Mouse (Mus musculus): ENCODE measurements around the gene Hoxb5. TPM values are rescaled to one million over a fixed set of nuclear protein-coding genes. Genes with fewer than 3 reads are reported as not detected.

The Hoxb5 gene
- polyA plus RNA-seq, 1 experiment, result not detected

GRCm38 (mm10) chr11:96324125-96324524 lies 21.0 kb downstream of the Hoxb5 start:
- H3K36me3 ChIP-seq (ENCODE audit: control insufficient read depth, insufficient read depth), result no peaks in the 10 kb centered on the region
- TF ChIP-seq E2F4 (IDR thresholded peaks at IDR 0.05; ENCODE audit: insufficient read depth), result no peak
- H3K27me3 ChIP-seq (ENCODE audit: control insufficient read depth, insufficient read depth, insufficient read length), result peaks cover 91% of the 10 kb centered on the region
- H3ac ChIP-seq (ENCODE audit: control insufficient read depth, insufficient read length), result no peak overlapping the region
- H3K4me3 ChIP-seq, result no peak overlapping the region
- H3K79me2 ChIP-seq (ENCODE audit: control insufficient read depth, insufficient read depth), result no peaks in the 10 kb centered on the region
- H3K4me2 ChIP-seq (ENCODE audit: low read depth), result no peak overlapping the region

GRCm38 (mm10) chr11:96324965-96325364 lies 21.8 kb downstream of the Hoxb5 start:
- TF ChIP-seq USF1 (IDR thresholded peaks at IDR 0.05; ENCODE audit: low read depth), result no peak
- TF ChIP-seq POLR2A (IDR thresholded peaks at IDR 0.05; ENCODE audit: insufficient read length, low read depth), result no peak
- TF ChIP-seq TCF12 (IDR thresholded peaks at IDR 0.05; ENCODE audit: insufficient read depth, poor library complexity, severe bottlenecking), result no peak
- no peak for TF ChIP-seq TCF3 (IDR thresholded peaks at IDR 0.05; ENCODE audit: insufficient read length, low read depth)
- TF ChIP-seq E2F4 (IDR thresholded peaks at IDR 0.05; ENCODE audit: insufficient read depth), result no peak
- no peak for TF ChIP-seq REST (IDR thresholded peaks at IDR 0.05; ENCODE audit: insufficient read depth, insufficient read length)
- TF ChIP-seq MYOD1 (IDR thresholded peaks at IDR 0.05; ENCODE audit: control insufficient read depth in 1 of 3, insufficient read length in 2 of 3, low read depth in 2 of 3), result no peak
- no peak for TF ChIP-seq POLR2AphosphoS2 (IDR thresholded peaks at IDR 0.05; ENCODE audit: insufficient read length, low read depth)
- TF ChIP-seq MYOG (IDR thresholded peaks at IDR 0.05; ENCODE audit: control insufficient read depth in 1 of 3, insufficient read depth in 1 of 3, insufficient read length in 2 of 3, low read depth in 2 of 3), result no peak
- no peak for TF ChIP-seq MAX (IDR thresholded peaks at IDR 0.05; ENCODE audit: low read depth)
- Histone ChIP-seq H3K79me2 (ENCODE audit: control insufficient read depth, insufficient read depth) (no peaks in the 10 kb centered on the region), H3K27me3 (ENCODE audit: control insufficient read depth, insufficient read depth, insufficient read length) (peaks cover 90% of the 10 kb centered on the region), H3K4me3 (no peak overlapping the region), H3ac (ENCODE audit: control insufficient read depth, insufficient read length) (no peak overlapping the region), H3K4me2 (ENCODE audit: low read depth) (no peak overlapping the region), H3K36me3 (ENCODE audit: control insufficient read depth, insufficient read depth) (no peaks in the 10 kb centered on the region)

GRCm38 (mm10) chr11:96325747-96326212 lies 22.6 kb downstream of the Hoxb5 start:
- no peaks in the 10 kb centered on the region for H3K36me3 ChIP-seq (ENCODE audit: control insufficient read depth, insufficient read depth)
- H3K4me3 ChIP-seq, result no peak overlapping the region
- peaks cover 91% of the 10 kb centered on the region for H3K27me3 ChIP-seq (ENCODE audit: control insufficient read depth, insufficient read depth, insufficient read length)
- no peak overlapping the region for H3K4me2 ChIP-seq (ENCODE audit: low read depth)
- no peak overlapping the region for H3ac ChIP-seq (ENCODE audit: control insufficient read depth, insufficient read length)
- TF ChIP-seq MYOD1 (IDR thresholded peaks at IDR 0.05; ENCODE audit: control insufficient read depth in 1 of 3, insufficient read length in 2 of 3, low read depth in 2 of 3) (no peak), POLR2A (IDR thresholded peaks at IDR 0.05; ENCODE audit: insufficient read length, low read depth) (no peak), REST (IDR thresholded peaks at IDR 0.05; ENCODE audit: insufficient read depth, insufficient read length) (no peak), CEBPB (IDR thresholded peaks at IDR 0.05; ENCODE audit: insufficient read depth, poor library complexity, severe bottlenecking) (no peak), USF1 (IDR thresholded peaks at IDR 0.05; ENCODE audit: low read depth) (no peak), E2F4 (IDR thresholded peaks at IDR 0.05; ENCODE audit: insufficient read depth) (no peak)
- H3K79me2 ChIP-seq (ENCODE audit: control insufficient read depth, insufficient read depth), result no peaks in the 10 kb centered on the region

GRCm38 (mm10) chr11:96326705-96327104 lies 23.6 kb downstream of the Hoxb5 start:
- Histone ChIP-seq H3K4me3 (no peak overlapping the region), H3K27me3 (ENCODE audit: control insufficient read depth, insufficient read depth, insufficient read length) (peaks cover 91% of the 10 kb centered on the region), H3K4me2 (ENCODE audit: low read depth) (no peak overlapping the region), H3K36me3 (ENCODE audit: control insufficient read depth, insufficient read depth) (no peaks in the 10 kb centered on the region), H3ac (ENCODE audit: control insufficient read depth, insufficient read length) (no peak overlapping the region), H3K79me2 (ENCODE audit: control insufficient read depth, insufficient read depth) (no peaks in the 10 kb centered on the region)
- TF ChIP-seq E2F4 (IDR thresholded peaks at IDR 0.05; ENCODE audit: insufficient read depth), result no peak
- TF ChIP-seq TCF3 (IDR thresholded peaks at IDR 0.05; ENCODE audit: insufficient read length, low read depth), result no peak
- TF ChIP-seq POLR2AphosphoS2 (IDR thresholded peaks at IDR 0.05; ENCODE audit: insufficient read length, low read depth), result no peak
- no peak for TF ChIP-seq REST (IDR thresholded peaks at IDR 0.05; ENCODE audit: insufficient read depth, insufficient read length)
- no peak for TF ChIP-seq POLR2A (IDR thresholded peaks at IDR 0.05; ENCODE audit: insufficient read length, low read depth)
- no peak for TF ChIP-seq SRF (IDR thresholded peaks at IDR 0.05; ENCODE audit: control insufficient read depth, insufficient read length, low read depth)
- TF ChIP-seq USF1 (IDR thresholded peaks at IDR 0.05; ENCODE audit: low read depth), result no peak
- TF ChIP-seq CEBPB (IDR thresholded peaks at IDR 0.05; ENCODE audit: insufficient read depth, poor library complexity, severe bottlenecking), result no peak
- TF ChIP-seq MYOD1 (IDR thresholded peaks at IDR 0.05; ENCODE audit: control insufficient read depth in 1 of 3, insufficient read length in 2 of 3, low read depth in 2 of 3), result no peak
- TF ChIP-seq MAX (IDR thresholded peaks at IDR 0.05; ENCODE audit: low read depth), result no peak
- no peak for TF ChIP-seq TCF12 (IDR thresholded peaks at IDR 0.05; ENCODE audit: insufficient read depth, poor library complexity, severe bottlenecking)

- Histone ChIP-seq H3K27me3 (ENCODE audit: control insufficient read depth, insufficient read depth, insufficient read length) (peaks cover 91% of the 10 kb centered on the region), H3K36me3 (ENCODE audit: control insufficient read depth, insufficient read depth) (no peaks in the 10 kb centered on the region), H3K4me2 (ENCODE audit: low read depth) (no peak overlapping the region), H3K79me2 (ENCODE audit: control insufficient read depth, insufficient read depth) (no peaks in the 10 kb centered on the region), H3ac (ENCODE audit: control insufficient read depth, insufficient read length) (no peak overlapping the region), H3K4me3 (no peak overlapping the region)
- TF ChIP-seq USF1 (IDR thresholded peaks at IDR 0.05; ENCODE audit: low read depth) (no peak), MAX (IDR thresholded peaks at IDR 0.05; ENCODE audit: low read depth) (no peak), TCF12 (IDR thresholded peaks at IDR 0.05; ENCODE audit: insufficient read depth, poor library complexity, severe bottlenecking) (no peak), MYOG (IDR thresholded peaks at IDR 0.05; ENCODE audit: control insufficient read depth in 1 of 3, insufficient read depth in 1 of 3, insufficient read length in 2 of 3, low read depth in 2 of 3) (no peak), MYOD1 (IDR thresholded peaks at IDR 0.05; ENCODE audit: control insufficient read depth in 1 of 3, insufficient read length in 2 of 3, low read depth in 2 of 3) (no peak)
Measured at GRCm38 (mm10) chr11:96327122-96327521, 24.0 kb downstream of the Hoxb5 start.

Measured in myocyte (in vitro differentiated cells).